Mouse (Mus musculus) CH12.LX (cell line): ENCODE data around the gene Slc38a10.

Experiments used
- CHD2 ChIP-seq: IDR thresholded peaks from 2 replicates; pipeline ENCODE4 v1.6.1; 2011; ENCODE audit warnings: low read length, improper control_type of control experiment
- CTCF ChIP-seq, 2 experiments: IDR thresholded peaks in 1 of 2; conservative IDR thresholded peaks in 1 of 2; 2 replicates each; pipeline ENCODE4 v1.5.1; 2011 to 2012; ENCODE audit warnings: low read depth in 2 of 2, low read length in 2 of 2, improper control_type of control experiment in 1 of 2, inconsistent platforms in 1 of 2, mild to moderate bottlenecking in 1 of 2, moderate library complexity in 1 of 2
- ELF1 ChIP-seq: IDR thresholded peaks from 2 replicates; pipeline ENCODE4 v1.6.1; 2014; ENCODE audit warnings: low read depth, mild to moderate bottlenecking, inconsistent platforms, low read length, improper control_type of control experiment
- EP300 ChIP-seq: IDR thresholded peaks from 2 replicates; pipeline ENCODE4 v1.6.1; 2011; ENCODE audit warnings: low read length, improper control_type of control experiment
- MAZ ChIP-seq: IDR thresholded peaks from 2 replicates; pipeline ENCODE4 v1.6.1; 2012; ENCODE audit warnings: low read depth, mild to moderate bottlenecking, inconsistent platforms, low read length, improper control_type of control experiment, moderate library complexity
- MEF2A ChIP-seq: IDR thresholded peaks from 2 replicates; pipeline ENCODE4 v1.6.1; 2014; ENCODE audit warnings: low read depth, mild to moderate bottlenecking, inconsistent platforms, low read length, improper control_type of control experiment, borderline replicate concordance
- NRF1 ChIP-seq: IDR thresholded peaks from 2 replicates; pipeline ENCODE4 v1.6.1; 2014; ENCODE audit warnings: low read depth, mild to moderate bottlenecking, inconsistent platforms, low read length, improper control_type of control experiment, moderate library complexity
- POLR2A ChIP-seq: IDR thresholded peaks from 2 replicates; pipeline ENCODE4 v1.6.1; 2011; ENCODE audit warnings: low read depth, mild to moderate bottlenecking, improper control_type of control experiment, low read length
- RAD21 ChIP-seq: IDR thresholded peaks from 2 replicates; pipeline ENCODE4 v1.6.1; 2011; ENCODE audit warnings: low read depth, mild to moderate bottlenecking, low read length, improper control_type of control experiment, moderate library complexity
- TBP ChIP-seq: conservative IDR thresholded peaks from 2 replicates; pipeline ENCODE4 v1.6.1; 2011; ENCODE audit warnings: low read depth, low read length, improper control_type of control experiment
- UBTF ChIP-seq: IDR thresholded peaks from 2 replicates; pipeline ENCODE4 v1.6.1; 2012; ENCODE audit warnings: low read depth, mild to moderate bottlenecking, inconsistent platforms, low read length, improper control_type of control experiment, moderate library complexity
- USF2 ChIP-seq: conservative IDR thresholded peaks from 2 replicates; pipeline ENCODE4 v1.6.1; 2011; ENCODE audit warnings: low read depth, low read length, improper control_type of control experiment
- ZC3H11A ChIP-seq: IDR thresholded peaks from 2 replicates; pipeline ENCODE4 v1.6.1; 2012; ENCODE audit warnings: low read depth, mild to moderate bottlenecking, inconsistent platforms, low read length, improper control_type of control experiment

DNA sequence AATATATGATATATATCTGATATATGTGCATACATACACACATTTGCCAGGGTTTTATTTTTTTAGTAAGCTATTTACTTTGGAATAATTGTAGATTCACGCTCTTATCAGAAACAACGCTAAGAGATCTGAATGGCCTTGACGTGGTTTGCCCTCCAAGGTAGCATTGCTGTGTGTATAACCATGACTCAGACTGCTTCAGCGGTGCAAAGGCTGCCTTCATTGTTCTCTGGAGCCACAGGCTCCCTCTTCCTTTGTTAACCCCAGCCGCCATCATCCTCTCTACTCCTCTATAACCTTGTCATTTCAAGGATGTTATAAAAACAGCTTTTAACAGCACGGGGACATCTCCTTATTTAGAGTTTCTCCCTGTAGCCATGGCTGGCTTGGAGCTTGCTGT lies 49.5 kb upstream of the Slc38a10 start:
- TF ChIP-seq CHD2: no peak
- no peak for TF ChIP-seq CTCF (conservative IDR thresholded peaks at IDR 0.05 in 1 of 2, IDR thresholded peaks at IDR 0.05 in 1 of 2; ENCODE audit: low read depth in 2 of 2, low read length in 2 of 2)
- no peak for TF ChIP-seq ELF1
- no peak for TF ChIP-seq EP300
- no peak for TF ChIP-seq TBP
- TF ChIP-seq RAD21: no peak
- no peak for TF ChIP-seq POLR2A
- TF ChIP-seq UBTF: no peak
- TF ChIP-seq MAZ: no peak
- TF ChIP-seq MEF2A: no peak
- TF ChIP-seq NRF1: no peak
- no peak for TF ChIP-seq ZC3H11A
- TF ChIP-seq USF2: no peak
